Mouse (Mus musculus): ENCODE results near the gene Slc1a7. TPM values are rescaled to one million over a fixed set of nuclear protein-coding genes. Genes with fewer than 3 reads are reported as not detected.

Slc1a7 gene
- polyA plus RNA-seq, 2 experiments: 0.03 TPM; not detected in 1

- no peak for ATAC-seq (ENCODE audit: insufficient read depth)
- Histone ChIP-seq H3K27me3 (ENCODE audit: control insufficient read depth, insufficient read depth, low read length) (no peaks in the 10 kb centered on the region), H3K9ac (replicated peaks) (no peak overlapping the region)
These were observed 91.7 kb downstream of the Slc1a7 start for GRCm38 (mm10) chr4:108059601-108060379.

DNA sequence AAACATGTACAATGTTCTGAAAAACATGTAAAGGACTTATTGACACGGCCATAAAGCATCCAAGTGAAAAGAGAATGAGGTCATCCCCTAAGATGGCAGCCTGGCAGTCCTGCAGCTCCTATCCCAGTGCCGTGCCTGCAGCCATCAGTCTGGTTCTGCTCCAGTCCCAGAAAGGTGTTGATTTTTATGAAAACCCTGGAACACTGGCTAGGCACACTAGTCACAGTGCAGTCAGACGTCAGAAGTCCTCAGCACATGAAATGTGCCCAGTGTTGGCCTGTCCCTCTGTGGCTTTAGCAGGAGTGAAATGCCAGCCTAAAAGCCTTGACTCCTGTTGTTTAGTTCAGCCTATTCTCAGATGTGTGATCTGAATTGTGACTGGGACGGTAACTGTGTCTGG is 92.6 kb downstream of the Slc1a7 start:
- no peaks in the 10 kb centered on the region for H3K27me3 ChIP-seq (ENCODE audit: control insufficient read depth, insufficient read depth, low read length)
- no peak overlapping the region for H3K27ac ChIP-seq
- no peak for TF ChIP-seq CTCF (IDR thresholded peaks at IDR 0.05; ENCODE audit: low read depth)
- TF ChIP-seq EP300 (IDR thresholded peaks at IDR 0.05; ENCODE audit: low read depth): no peak
- DNase-seq (ENCODE audit: low read depth in 3 of 3, low spot score in 3 of 3) (no peak), ATAC-seq (ENCODE audit: insufficient read depth) (no peak)
- no peak overlapping the region for H3K4me3 ChIP-seq (ENCODE audit: insufficient read depth in 1 of 2, low read depth in 2 of 2, low read length in 2 of 2)
- WGBS (ENCODE audit: insufficient replicate concordance): 75% methylated on average over 4 of the region's 4 CpGs
- H3K9ac ChIP-seq (replicated peaks): no peak overlapping the region
- H3K9me3 ChIP-seq (ENCODE audit: control insufficient read depth, low read length): no peaks in the 10 kb centered on the region
- H3K4me2 ChIP-seq (ENCODE audit: low read depth): no peak overlapping the region
- H3K36me3 ChIP-seq (replicated peaks; ENCODE audit: control insufficient read depth, insufficient read depth, low read depth): peaks cover 13% of the 10 kb centered on the region
- H3K4me1 ChIP-seq (replicated peaks; ENCODE audit: control insufficient read depth in 2 of 2, insufficient read depth in 2 of 2, low read length in 1 of 2): peaks cover 0 to 2% of the 10 kb centered on the region in 2 experiments; a peak in 1 of 4 replicates

More at GRCm38 (mm10) chr4:108059601-108060379, 91.7 kb downstream of the Slc1a7 start:
- Histone ChIP-seq H3K9me3 (ENCODE audit: control insufficient read depth, low read length) (no peaks in the 10 kb centered on the region), H3K27ac (no peak overlapping the region), H3K4me1 (replicated peaks; ENCODE audit: control insufficient read depth in 2 of 2, insufficient read depth in 2 of 2, low read length in 1 of 2) (no peaks in the 10 kb centered on the region), H3K36me3 (replicated peaks; ENCODE audit: control insufficient read depth, insufficient read depth, low read depth) (peaks cover 13% of the 10 kb centered on the region), H3K4me3 (ENCODE audit: insufficient read depth in 1 of 2, low read depth in 2 of 2, low read length in 2 of 2) (no peak overlapping the region), H3K4me2 (ENCODE audit: low read depth) (no peak overlapping the region)
- TF ChIP-seq EP300 (IDR thresholded peaks at IDR 0.05; ENCODE audit: low read depth): no peak
- TF ChIP-seq CTCF (IDR thresholded peaks at IDR 0.05; ENCODE audit: low read depth): no peak
- 85% methylated on average over 19 of the region's 19 CpGs for WGBS (ENCODE audit: insufficient replicate concordance)
- no peak for DNase-seq (ENCODE audit: low read depth in 3 of 3, low spot score in 3 of 3)

- Histone ChIP-seq H3K9ac (replicated peaks) (no peak overlapping the region), H3K4me1 (replicated peaks; ENCODE audit: control insufficient read depth in 2 of 2, insufficient read depth in 2 of 2, low read length in 1 of 2) (peaks cover 0 to 8% of the 10 kb centered on the region in 2 experiments; a peak in 2 of 4 replicates), H3K27me3 (ENCODE audit: control insufficient read depth, insufficient read depth, low read length) (no peaks in the 10 kb centered on the region), H3K9me3 (ENCODE audit: control insufficient read depth, low read length) (no peaks in the 10 kb centered on the region), H3K4me2 (ENCODE audit: low read depth) (no peak overlapping the region), H3K27ac (no peak overlapping the region), H3K4me3 (ENCODE audit: insufficient read depth in 1 of 2, low read depth in 2 of 2, low read length in 2 of 2) (no peak overlapping the region), H3K36me3 (replicated peaks; ENCODE audit: control insufficient read depth, insufficient read depth, low read depth) (peaks cover 13% of the 10 kb centered on the region)
- 86% methylated on average over 5 of the region's 5 CpGs for WGBS (ENCODE audit: insufficient replicate concordance)
- TF ChIP-seq CTCF (IDR thresholded peaks at IDR 0.05; ENCODE audit: low read depth) (no peak), EP300 (IDR thresholded peaks at IDR 0.05; ENCODE audit: low read depth) (no peak)
- no peak for ATAC-seq (ENCODE audit: insufficient read depth)
- no peak for DNase-seq (ENCODE audit: low read depth in 3 of 3, low spot score in 3 of 3)
These were observed 94.4 kb downstream of the Slc1a7 start for GRCm38 (mm10) chr4:108062524-108062923.

Other genes with a start within 250 kb of the Slc1a7 start
- gene Lrp8, start 166.1 kb upstream of the Slc1a7 start, polyA plus RNA-seq (2012; rRNA removed): 4.3 and 4.9 TPM in 2 replicates
- 1.8 and 2.0 TPM in 2 replicates for gene Lrp8, start 166.1 kb upstream of the Slc1a7 start, polyA plus RNA-seq (2014; fragmentation: Nextera tagmentation; extraction: Ambion mirVana)
- 60.3 and 100 TPM in 2 replicates for gene Magoh, start 88.6 kb upstream of the Slc1a7 start, polyA plus RNA-seq (2012; rRNA removed)
- gene Magoh, start 88.6 kb upstream of the Slc1a7 start, polyA plus RNA-seq (2014; fragmentation: Nextera tagmentation; extraction: Ambion mirVana): 111 and 116 TPM in 2 replicates
- 16.1 and 30.5 TPM in 2 replicates for gene 0610037L13Rik, start 78.5 kb upstream of the Slc1a7 start, polyA plus RNA-seq (2012; rRNA removed)
- gene 0610037L13Rik, start 78.5 kb upstream of the Slc1a7 start, polyA plus RNA-seq (2014; fragmentation: Nextera tagmentation; extraction: Ambion mirVana): 39.4 and 40.4 TPM in 2 replicates
- gene Cpt2, start 44.7 kb upstream of the Slc1a7 start, polyA plus RNA-seq (2012; rRNA removed): 21.5 and 25.8 TPM in 2 replicates
- gene Cpt2, start 44.7 kb upstream of the Slc1a7 start, polyA plus RNA-seq (2014; fragmentation: Nextera tagmentation; extraction: Ambion mirVana): 36.5 and 46.6 TPM in 2 replicates
- gene Podn, start 128.1 kb downstream of the Slc1a7 start, polyA plus RNA-seq (2012; rRNA removed): 0.66 and 0.69 TPM in 2 replicates
- gene Podn, start 128.1 kb downstream of the Slc1a7 start, polyA plus RNA-seq (2014; fragmentation: Nextera tagmentation; extraction: Ambion mirVana): 0.18 and 0.25 TPM in 2 replicates
- 118 and 195 TPM in 2 replicates for gene Scp2, start 176.7 kb downstream of the Slc1a7 start, polyA plus RNA-seq (2012; rRNA removed)
- 311 and 314 TPM in 2 replicates for gene Scp2, start 176.7 kb downstream of the Slc1a7 start, polyA plus RNA-seq (2014; fragmentation: Nextera tagmentation; extraction: Ambion mirVana)
- gene Echdc2, start 197.1 kb downstream of the Slc1a7 start, polyA plus RNA-seq (2012; rRNA removed): 10.1 and 11.1 TPM in 2 replicates
- gene Echdc2, start 197.1 kb downstream of the Slc1a7 start, polyA plus RNA-seq (2014; fragmentation: Nextera tagmentation; extraction: Ambion mirVana): 12.7 and 13.5 TPM in 2 replicates
- 0.45 and 0.47 TPM in 2 replicates for gene Zyg11a, start 249.7 kb downstream of the Slc1a7 start, polyA plus RNA-seq (2012; rRNA removed)
- gene Zyg11a, start 249.7 kb downstream of the Slc1a7 start, polyA plus RNA-seq (2014; fragmentation: Nextera tagmentation; extraction: Ambion mirVana): 0.14 and 0.25 TPM in 2 replicates